Mouse (Mus musculus) cerebellum, adult 9-10 months (tissue): Measurements from ENCODE around the gene Enpp4.
A peak's percentile ranks its signal among the peaks of the same experiment; 100 is the strongest.

Experiments used
- DNase-seq: peaks from one replicate; pipeline ENCODE4 v3.0.0; 2022

Gene Enpp4

DNA sequence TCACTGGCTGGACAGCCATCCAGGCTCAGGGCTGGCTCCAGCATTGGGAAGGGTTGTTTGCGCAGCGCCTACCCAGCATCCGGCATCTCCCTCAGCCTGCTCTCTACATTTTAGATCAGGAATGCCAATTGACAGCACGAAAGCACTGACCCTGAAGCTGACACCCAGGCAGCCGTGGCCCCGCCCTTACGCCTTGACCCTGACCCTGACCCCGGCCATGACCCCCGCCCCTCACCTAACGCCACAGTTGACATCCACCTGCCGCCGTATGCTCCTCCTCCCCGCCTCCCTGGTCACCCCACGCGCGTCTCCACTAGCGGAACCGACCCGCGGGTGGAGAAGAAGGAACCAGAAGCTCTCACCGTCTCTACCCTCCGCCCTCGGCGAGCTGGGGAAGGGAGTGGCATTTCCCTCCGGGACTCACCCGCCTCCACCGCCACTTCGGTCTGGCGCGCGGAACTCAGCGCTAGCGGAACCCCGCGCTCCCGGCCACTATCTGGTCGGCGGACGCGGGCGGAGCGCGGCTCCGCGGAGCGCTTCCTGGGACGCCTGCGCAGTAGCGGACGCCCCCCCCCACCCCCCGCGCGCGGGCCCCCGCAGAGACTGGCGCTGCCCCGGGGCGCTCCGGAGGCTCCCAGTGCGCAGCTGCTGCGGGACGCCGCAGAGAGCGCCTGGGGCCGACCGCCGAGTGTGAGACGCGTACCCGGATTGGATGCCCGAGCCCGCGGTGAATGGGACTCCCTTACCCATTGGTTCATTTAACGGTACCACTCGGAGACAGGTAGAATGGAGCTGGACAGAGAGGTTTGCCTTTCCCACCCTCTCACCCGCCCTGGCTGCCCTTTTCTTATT lies at the start of gene Enpp4:
Gene Enpp4, minus strand, starts transcription at position 523 of the 852 bp plus-strand sequence.
- DNase-seq = peak; percentile 85

DNA sequence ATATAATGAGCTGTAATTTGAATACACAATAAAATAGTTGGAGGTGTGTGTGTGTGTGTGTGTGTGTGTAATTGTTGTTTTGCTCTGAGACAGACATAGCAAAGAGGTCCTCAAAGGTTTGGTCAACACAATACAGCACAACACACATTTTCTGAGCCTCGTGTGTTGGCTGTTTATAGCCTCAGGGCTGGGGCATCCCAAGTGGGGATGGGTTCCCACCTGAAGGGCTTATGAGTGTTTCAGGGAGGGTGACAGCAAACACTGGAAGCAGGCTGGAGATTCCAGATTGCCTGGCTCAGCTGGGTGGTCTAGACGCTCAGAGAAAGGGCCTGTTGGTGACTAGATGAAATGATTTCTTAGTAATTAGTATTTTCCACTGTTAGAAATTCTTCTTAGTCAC lies 49.6 kb upstream of the Enpp4 start:
- DNase-seq = no peak

DNA sequence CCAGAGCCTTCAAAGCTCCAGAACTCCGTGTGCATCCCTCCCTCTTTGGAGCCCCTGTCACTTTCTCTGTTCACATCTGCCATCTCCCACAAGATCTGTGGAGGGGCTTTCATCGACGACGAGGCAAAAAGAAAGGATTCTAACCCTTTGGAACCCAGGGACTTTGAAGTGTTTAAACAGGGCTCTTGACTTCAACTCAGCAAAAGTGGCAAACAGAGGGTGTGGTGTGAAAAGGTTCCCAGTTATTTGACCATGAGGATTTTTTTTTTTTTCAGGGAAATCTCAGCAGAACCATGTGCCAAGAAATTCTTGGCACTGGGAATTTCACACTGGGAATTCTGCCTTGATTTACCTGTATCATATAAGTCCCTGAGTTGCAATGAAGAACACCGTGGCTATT lies 48.3 kb upstream of the Enpp4 start:
- no peak for DNase-seq

DNA sequence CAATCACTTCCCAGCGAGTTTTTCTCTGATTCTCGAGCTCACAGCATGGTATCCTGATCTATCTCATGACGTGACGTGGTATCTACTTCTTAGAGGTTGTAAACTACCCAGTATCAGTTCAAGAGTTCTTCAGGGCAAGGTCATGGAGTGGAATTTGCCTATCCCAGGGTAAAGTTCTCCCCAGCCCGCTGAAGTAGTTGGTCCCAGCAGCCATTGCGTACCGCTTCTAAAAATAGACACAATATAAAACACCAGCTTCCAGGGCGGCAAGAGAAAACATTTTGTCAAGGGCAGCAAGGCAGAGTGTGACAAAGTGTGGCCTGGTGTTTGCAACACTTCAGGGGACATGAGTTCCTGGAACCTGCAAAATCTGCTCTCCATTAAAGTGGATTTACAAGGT lies 46.3 kb upstream of the Enpp4 start:
- no peak for DNase-seq

DNA sequence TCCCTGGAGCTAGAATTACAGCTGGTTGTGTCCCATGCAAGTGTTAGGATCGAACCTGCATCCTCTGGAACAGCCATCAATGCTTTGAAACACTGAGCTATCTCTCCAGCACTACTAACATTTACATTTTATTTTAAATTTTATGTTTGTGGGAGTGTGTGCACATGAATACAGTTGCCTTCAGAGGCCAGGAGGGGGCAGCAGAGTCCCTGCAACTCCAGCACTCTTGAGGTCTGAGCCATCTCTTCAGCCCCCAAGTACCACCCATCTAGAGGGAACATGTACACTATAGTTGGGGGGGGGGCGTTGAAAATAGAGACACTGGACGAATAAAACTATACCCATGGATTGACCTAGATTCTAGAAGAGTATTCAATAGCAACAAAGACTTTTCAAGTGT lies 45.5 kb upstream of the Enpp4 start:
- DNase-seq = no peak

DNA sequence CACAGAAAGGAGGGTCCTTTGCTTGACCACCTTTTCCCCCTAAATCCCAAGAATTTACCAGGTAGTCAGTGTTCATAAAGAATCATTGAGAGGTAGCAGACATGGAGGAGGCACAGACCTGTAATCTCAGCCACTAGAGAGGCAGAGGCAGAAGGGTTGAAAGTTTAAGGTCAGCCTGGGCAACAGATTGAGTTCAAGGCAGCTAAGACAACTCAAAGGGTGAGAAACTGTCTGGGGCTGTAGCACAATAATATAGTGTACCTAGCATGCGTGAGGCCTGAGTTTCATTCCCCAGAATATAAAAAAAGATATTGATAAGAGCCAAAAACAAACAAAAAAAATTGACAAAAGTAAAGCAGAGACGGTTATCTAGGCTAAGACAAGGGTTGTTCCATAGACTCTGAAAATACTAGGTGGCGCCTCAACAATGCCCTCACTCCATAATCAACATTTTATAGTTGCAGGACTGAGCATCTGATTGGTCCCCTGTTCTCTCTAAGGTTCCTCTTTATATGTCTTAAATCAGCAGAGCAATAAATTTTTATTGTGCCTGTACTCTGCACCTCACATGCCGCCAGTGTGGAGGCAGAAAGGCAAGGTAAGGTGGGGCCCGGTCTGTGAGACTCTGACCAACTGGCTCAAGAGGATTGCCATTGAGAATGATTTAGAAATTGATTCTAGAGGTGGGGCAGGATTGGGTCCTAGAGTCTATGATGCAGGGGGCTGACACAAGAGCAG lies 42.7 kb upstream of the Enpp4 start:
- no peak for DNase-seq

DNA sequence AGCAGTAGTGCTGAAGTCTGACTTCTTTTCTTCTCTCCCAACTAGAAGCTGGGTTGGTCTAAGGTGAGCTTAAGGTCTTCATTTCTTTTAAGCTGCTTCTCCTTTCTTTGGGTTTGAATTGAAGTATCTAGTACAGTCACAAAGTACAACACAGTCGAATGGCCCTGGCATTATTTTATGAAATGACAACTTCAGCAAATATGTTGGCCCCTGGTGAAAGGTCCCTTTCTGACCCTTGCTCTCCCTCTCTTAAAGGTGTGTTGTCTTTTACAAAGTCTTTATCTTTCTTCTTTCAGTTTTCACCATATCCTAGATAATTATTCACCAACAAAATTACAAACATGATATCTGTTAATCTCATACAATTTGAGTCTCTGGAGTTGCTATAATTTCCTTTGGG lies 40.2 kb upstream of the Enpp4 start:
- DNase-seq = no peak

DNA sequence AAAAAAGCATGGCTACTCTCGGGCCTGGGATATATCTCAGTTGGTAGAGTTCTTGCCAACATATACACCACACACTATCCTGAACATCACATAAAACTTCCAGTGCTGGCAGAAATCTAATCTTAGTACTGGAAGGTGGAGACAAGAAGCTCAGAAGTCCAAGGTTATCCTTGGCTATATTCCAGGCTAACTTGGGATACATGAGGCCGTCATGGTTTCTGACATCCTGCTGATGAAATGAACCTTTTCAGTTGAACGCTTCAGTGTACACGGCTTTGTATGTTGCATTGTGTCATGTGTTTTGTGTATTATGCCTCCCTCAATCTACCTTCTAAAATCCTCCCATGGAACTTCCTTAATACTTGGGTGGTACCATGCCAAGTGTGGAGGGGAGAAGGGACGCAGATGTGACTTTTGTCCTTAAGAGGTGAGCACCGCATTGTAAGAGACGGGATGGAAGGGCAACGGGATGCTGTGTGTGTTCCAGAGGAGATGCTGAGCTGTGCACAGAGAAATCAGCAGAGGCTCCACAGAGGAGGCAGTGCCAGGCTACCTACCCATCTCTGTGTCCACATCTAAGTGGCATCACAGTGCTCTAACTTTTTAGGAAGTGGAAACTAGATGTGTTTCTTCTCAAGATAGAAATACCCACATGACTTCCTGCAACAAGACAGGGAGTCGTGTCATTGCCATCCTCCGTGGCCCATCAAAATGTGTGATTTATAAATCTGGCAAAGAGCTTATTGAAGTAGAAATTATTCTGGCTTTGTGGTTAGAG lies 31.4 kb upstream of the Enpp4 start:
- DNase-seq = no peak

DNA sequence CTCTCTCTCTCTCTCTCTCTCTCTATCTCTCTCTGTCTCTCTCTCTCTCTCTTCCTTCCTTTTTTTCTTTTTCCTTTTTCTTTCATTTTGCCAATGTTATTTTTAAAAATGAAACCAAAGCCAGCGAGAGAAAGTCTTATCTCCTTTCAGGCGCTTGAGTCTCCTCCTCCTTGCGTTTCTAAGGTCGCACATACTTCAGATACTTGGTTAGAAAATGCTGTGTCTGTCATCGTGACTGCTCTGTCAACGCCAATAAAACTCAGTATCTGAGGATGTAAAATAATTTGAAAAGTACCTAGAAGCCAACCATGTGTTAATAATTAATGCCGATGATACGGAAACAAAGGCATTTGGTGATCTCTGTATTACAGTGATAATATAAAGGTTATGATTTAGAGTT lies 30.4 kb upstream of the Enpp4 start:
- no peak for DNase-seq

DNA sequence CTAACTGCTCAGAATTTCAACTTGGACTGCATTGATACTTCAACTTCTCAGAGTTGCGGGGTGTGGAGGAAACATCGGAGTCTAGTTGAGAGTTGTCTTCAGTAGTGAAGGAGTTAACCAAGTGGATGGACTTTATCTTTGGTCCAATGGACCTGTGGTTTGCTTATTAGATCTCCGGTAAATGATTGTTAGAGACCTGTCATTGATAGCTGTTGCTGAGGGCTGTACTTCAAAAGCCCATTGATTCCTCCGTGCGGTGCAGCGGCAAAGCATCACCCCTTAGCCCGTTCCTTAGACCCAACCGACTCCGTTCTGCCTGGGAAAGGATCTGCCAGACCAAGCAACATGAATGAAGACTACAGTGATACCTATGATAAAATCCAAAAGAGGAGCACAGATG lies 28.9 kb upstream of the Enpp4 start:
- no peak for DNase-seq

DNA sequence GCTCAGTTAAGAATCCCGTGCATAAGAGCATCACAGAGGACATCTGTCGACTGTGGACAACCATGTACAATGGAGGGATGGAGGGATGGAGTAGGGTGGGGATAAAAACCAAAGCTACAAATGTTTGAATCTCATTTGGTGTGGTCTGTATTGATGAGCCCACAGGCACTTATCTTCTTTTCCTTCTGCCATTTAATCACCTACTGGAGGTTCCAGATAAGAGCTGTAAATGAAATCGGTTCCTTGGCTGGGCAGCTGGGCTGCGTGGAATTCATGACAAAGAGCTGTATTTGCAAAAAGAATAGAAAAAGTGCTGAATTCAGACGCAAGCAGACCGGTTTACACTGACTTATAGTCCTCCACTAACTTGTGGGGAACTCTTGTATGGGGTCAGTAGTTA lies 28.5 kb upstream of the Enpp4 start:
- no peak for DNase-seq

DNA sequence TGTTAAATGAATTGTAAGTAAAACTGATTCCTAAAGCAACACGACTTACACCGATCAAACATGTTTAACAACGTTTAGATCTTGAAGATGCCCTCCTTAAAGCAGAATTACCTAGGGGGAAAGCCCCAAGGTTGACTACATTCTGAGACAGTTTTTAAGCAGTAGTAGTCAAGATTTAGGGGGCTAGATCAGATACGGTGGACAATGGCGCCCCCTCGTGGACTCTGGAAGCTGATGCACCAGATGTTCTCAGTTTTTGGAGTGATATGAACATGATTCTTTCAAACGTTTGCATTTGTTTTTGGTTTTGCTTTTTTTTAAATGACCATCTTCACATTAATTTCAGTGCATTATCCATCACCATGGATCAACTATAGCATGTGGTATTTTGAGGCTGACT lies 24.8 kb upstream of the Enpp4 start:
- DNase-seq = peak; percentile 63

DNA sequence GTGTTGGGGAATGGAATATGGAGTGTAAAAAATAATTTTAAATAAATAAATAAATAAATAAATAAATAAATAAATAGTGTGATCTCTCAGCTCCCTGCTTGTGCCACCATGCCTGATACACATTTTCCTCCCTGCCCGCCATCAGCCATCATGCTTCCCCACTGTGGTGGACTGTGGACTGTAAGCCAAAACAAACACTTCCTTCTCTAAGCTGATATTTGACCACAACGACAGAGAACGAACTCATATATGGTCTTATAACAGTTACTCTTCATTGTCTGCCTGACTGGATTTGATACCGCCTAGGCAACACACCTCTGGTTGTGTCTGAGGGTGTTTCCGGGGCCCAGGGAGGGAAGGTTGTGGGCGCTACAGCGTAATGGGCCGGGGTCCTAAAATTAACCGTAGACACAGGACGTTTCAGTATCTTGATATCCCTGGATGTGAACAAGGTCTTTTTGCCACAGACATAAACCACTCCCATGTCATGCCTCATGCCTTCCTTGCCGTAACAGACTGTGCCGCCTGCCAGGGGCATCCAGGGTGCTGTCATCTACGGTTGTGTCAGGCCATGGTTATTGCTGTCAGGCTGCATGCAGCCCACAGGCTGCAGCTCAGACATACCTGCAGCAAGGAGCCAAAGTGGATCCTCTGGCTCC lies 23.6 kb upstream of the Enpp4 start:
- DNase-seq = no peak

DNA sequence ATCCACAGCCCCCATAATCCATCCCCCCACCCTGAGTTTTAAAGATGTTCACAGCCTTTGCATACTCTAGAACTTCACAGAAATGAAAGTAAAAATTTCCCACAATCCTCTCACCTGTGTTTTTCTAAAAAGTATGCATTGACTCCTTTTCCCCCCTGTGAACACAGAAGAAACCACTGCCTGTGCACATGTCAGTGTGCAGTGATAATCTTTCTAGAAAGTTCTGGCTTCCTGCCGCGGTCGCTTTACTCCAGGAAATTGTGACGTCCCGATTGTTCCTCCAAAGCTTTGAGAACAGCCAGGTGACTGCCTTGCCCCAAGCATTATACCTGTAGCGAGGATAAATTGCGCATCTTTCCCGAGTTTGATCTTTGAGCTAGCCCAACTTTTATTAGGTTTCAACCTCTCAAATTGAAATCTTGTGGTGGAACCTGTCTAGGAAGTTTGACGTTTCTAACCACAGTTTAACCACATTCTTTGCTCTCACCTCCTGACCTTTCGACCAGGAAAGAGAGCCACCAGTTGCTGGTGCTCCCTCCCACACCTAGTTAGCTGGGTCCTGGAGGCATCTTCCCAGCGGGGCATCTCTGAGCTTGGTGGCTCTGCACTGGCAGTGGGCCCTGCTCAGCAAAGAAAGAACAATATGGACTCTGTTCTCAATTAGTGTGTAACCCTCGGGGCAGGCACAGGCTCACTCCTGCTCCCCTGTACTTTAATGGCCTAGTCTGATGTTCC lies 15.9 kb upstream of the Enpp4 start:
- DNase-seq = no peak

DNA sequence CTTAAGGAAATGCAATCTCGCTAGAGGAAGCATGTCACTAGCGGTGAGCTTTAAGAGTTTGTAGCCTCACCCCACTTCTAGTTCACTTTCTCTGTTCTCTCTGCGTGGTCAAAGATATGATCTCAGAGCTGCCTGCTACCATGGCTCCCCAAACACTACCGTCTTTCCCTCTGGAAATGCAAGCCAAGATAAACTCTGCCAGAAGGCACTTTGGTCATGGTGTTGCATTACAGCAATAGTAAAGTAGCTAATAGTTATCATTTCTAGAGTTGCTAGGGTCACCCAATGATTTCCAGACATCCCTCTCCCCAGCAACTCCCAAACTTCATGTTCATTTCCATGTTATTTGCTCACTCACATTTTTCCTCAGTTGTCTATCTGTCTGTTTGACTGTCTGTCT lies 12.6 kb upstream of the Enpp4 start:
- no peak for DNase-seq

DNA sequence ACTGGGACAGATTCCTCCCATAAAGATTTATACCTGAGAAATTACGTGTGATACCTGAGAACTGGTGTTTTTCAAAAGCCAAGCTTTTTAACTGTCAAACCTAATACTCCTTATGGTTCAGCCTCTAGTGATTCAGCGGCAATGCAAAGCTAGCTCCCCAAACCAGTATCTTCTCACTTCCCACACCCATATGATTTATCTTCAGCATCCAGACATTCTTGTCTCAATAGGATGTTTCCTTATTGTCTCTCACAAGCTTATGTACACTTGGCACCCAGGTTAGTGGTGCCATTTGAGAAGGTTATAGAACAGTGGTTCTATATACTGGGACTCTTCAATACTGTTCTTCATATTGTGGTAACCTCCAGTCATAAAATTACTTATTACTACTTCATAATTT lies 12.1 kb upstream of the Enpp4 start:
- no peak for DNase-seq

DNA sequence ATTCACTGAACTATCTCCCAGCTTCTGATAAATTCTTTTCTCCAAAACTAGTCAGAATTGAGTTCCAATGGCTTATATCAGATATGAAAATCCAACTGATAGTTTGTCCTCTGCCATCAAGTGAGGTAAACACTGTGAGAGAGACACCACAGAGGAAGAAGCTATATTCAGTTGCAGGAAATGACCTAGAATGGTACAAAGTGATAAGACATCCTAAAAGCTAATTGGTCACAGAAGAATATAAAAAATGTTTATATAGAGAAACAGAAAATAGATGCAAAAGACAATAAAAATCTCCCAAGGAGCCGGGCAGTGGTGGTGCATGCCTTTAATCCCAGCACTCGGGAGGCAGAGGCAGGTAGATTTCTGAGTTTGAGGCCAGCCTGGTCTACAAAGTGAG lies 11.0 kb upstream of the Enpp4 start:
- DNase-seq = no peak

DNA sequence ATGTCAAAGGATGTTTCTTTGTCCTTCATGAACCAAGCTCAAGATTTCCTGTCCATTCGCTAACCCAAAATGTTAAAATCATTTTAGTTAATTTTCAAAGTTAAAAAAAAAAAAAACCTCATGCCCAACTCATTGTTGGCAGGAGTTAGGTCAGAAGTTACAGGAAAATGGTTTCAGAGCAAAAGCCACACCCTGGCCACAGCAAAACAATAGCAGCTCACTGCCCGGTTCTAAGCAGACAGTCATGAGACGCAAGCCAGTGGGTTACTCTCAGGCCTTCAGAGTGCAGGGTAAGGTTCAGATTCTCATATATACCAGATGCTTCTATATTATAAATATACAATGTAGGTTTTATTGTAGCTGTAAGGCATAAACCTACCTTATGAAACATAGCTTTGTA lies 2.7 kb upstream of the Enpp4 start:
- no peak for DNase-seq

DNA sequence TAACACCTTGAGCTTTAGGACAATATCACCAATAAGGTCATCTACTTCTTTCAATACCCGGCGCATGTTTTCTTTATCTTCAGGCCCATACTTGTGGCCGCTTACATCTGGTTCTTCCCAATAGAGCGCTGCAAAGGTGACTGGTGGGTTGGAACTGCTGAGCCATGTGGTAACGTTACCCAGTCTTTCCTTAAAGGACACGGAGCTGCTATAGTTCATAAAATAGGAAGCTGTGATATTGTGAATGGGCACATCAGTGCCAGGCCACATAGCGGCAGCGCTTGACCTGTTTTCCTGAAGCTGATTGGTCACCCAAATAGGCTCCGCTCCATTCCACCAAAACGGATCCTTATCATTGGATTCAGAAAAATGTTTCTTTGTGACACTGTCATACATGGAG lies 3.6 kb downstream of the Enpp4 start:
- no peak for DNase-seq

DNA sequence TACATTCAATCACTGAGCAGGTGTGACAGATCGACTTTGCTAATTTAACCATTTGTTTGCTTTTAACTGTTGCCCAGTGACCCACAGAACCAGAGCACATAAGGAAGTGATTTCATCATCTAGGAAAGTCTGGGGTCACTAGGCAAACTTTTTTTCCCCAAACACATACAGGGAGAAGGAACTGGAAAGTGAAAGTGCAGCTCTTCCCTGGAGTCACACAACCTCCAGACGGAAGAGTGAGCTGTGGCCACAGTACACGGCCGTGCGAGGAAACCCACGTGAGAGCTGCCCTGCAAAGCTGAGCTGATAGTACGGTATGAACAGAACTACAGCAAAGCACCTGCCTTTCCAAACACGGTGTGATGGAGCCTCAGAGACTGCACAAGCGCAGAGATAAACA lies 4.7 kb downstream of the Enpp4 start:
- no peak for DNase-seq

DNA sequence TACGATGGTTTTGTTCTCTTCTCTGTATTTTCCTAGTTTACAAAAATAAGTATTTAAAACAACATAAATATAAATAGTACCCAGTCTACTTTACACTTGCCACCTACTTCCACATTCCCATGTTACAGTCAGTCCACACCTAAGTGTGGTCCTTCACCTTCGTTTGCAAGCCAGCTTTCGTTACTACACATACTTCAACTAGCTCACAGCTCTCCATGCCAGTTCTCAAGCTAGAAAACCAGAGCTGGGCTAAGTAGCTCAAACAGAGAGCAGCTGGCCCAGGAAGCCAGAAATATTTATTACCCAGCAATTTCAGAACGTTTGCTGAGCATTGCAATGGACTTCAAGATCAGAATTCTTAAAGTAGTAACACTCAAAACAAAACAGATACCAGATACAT lies 5.1 kb downstream of the Enpp4 start:
- DNase-seq = no peak

DNA sequence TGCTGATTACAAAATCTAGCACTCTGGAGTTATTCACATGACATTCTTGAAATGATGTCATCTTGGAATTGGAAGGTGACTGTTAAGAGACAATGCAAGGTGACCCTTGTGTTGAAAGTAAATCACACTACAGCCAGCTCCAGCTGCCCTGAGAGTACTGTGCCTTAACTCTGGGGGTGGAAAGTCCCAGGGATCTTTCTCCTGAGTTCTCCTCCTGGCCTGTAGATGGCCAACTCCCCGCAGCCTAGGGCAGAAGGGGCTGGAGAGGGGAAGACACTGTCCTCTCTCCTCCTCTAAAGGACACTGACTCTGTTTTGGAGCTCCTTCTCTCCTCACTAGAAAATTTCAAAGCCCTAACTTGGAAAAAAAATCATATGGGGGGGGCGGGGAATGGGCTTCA lies 14.1 kb downstream of the Enpp4 start:
- no peak for DNase-seq

DNA sequence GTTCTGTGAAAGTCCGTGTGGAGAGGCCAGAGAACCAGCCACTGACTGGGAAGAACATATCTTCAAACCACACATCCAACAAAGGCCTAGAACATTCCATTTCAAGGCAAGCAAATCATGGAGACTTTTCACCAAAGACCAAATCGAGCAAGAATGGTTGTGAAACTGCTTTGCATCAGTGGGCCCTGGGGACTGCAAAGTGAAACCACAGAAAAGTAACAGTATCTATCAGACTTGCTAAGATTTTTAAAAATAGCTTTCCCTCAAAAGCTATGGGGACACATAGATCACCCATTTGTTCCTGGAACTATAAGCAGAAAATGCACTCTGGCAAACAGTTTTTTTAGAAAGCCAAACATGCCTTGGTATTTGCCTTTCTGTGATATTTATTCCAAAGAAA lies 14.7 kb downstream of the Enpp4 start:
- no peak for DNase-seq
